Mouse (Mus musculus) spleen, adult 2 months (tissue): Measurements from ENCODE around the gene Tspan31. TPM values are rescaled to one million over a fixed set of nuclear protein-coding genes. Genes with fewer than 3 reads are reported as not detected.
A peak's percentile ranks its signal among the peaks of the same experiment; 100 is the strongest.

Experiments
- DNase-seq, 2 experiments: peaks; one replicate each; pipeline versions ENCODE4 v3.0.0 to v3.0.0-alpha.2; 2012 to 2021; ENCODE audit warnings: low spot score in 2 of 2, low read depth in 1 of 2
- H3K27ac ChIP-seq: fragments of 200-500 bp; 2 replicates; pipeline ENCODE4 v1.5.1; 2012; ENCODE audit warnings: low read length, inconsistent platforms; ENCODE audit not compliant: insufficient read depth
- H3K27me3 ChIP-seq: fragments of 200-500 bp; 2 replicates; pipeline ENCODE4 v1.6.1; 2012; ENCODE audit warnings: mild to moderate bottlenecking, moderate library complexity, low read length, inconsistent platforms; ENCODE audit not compliant: control insufficient read depth, insufficient read depth
- H3K36me3 ChIP-seq: fragments of 200-500 bp; 2 replicates; pipeline ENCODE4 v1.6.1; 2012; ENCODE audit warnings: mild to moderate bottlenecking, low read length, inconsistent platforms; ENCODE audit not compliant: control insufficient read depth, insufficient read depth
- H3K4me1 ChIP-seq: fragments of 200-500 bp; 2 replicates; pipeline ENCODE4 v1.6.1; 2011; ENCODE audit warnings: inconsistent platforms; ENCODE audit not compliant: control insufficient read depth, insufficient read depth, insufficient read length
- H3K4me3 ChIP-seq: fragments of 200-500 bp; 2 replicates; pipeline ENCODE4 v1.5.1; 2011; ENCODE audit warnings: mild to moderate bottlenecking, inconsistent platforms; ENCODE audit not compliant: insufficient read depth, insufficient read length; ENCODE audit errors: extremely low read depth
- CTCF ChIP-seq: fragments of 200-500 bp; IDR thresholded peaks from 2 replicates; pipeline ENCODE4 v1.5.1; 2011; ENCODE audit warnings: mild to moderate bottlenecking, inconsistent platforms; ENCODE audit not compliant: insufficient read depth, insufficient read length, insufficient replicate concordance; ENCODE audit errors: extremely low read depth
- POLR2A ChIP-seq: fragments of 200-500 bp; IDR thresholded peaks from 2 replicates; pipeline ENCODE4 v1.6.1; 2011; ENCODE audit warnings: low read depth, low read length, inconsistent platforms
- WGBS: fragments of 180-500 bp; shearing (Covaris S2); methylation state at CpG from one replicate; pipeline ENCODE4 v1.1.7; 2018; 5-methylcytosine and 5-hydroxymethylcytosine counted together
- polyA plus RNA-seq: library from polyadenylated mRNA; depleted of rRNA; stranded (reverse); fragments of >200 nt; gene quantifications from 2 replicates; pipeline ENCODE4 v1.2.3, GENCODE M21; 2012

The Tspan31 gene
- polyA plus RNA-seq, 1 experiment: 29.9 TPM

GRCm38 (mm10) chr10:127059174-127059967 is 10.7 kb downstream of the Tspan31 start:
- Histone ChIP-seq H3K27me3 (peaks cover 7% of the 10 kb centered on the region), H3K4me3 (peak overlapping the region; percentile 55), H3K4me1 (peaks cover 15% of the 10 kb centered on the region; the same call in 1 of the 2 replicates), H3K36me3 (no peaks in the 10 kb centered on the region), H3K27ac (no peak overlapping the region)
- TF ChIP-seq POLR2A: no peak
- no peak for TF ChIP-seq CTCF
- WGBS: under 1% methylated on average over 48 of the region's 92 CpGs
- DNase-seq: no peak

GRCm38 (mm10) chr10:127058708-127059107 is 11.4 kb downstream of the Tspan31 start:
- Histone ChIP-seq H3K4me1 (peaks cover 13% of the 10 kb centered on the region; the same call in 1 of the 2 replicates), H3K27ac (no peak overlapping the region), H3K27me3 (peaks cover 7% of the 10 kb centered on the region), H3K4me3 (0 out of 2 replicates have a peak overlapping the region, but pooled peaks have one; percentile 14), H3K36me3 (no peaks in the 10 kb centered on the region)
- DNase-seq: no peak
- 11% methylated on average over 8 of the region's 8 CpGs for WGBS
- TF ChIP-seq POLR2A (no peak), CTCF (no peak)

GRCm38 (mm10) chr10:127058161-127058560 is 11.9 kb downstream of the Tspan31 start:
- peak; percentile 43 to 77 for DNase-seq
- TF ChIP-seq CTCF (peak; percentile 99), POLR2A (no peak)
- Histone ChIP-seq H3K27me3 (peaks cover 7% of the 10 kb centered on the region), H3K4me1 (peaks cover 13% of the 10 kb centered on the region; the same call in 1 of the 2 replicates), H3K27ac (no peak overlapping the region), H3K4me3 (no peak overlapping the region), H3K36me3 (no peaks in the 10 kb centered on the region)
- 2% methylated on average over 9 of the region's 9 CpGs for WGBS

- TF ChIP-seq POLR2A (no peak), CTCF (no peak)
- peaks cover 7% of the 10 kb centered on the region for H3K27me3 ChIP-seq
- H3K27ac ChIP-seq: no peak overlapping the region
- no peak for DNase-seq
- H3K4me3 ChIP-seq: no peak overlapping the region
- H3K36me3 ChIP-seq: no peaks in the 10 kb centered on the region
- 91% methylated on average over 20 of the region's 20 CpGs for WGBS
- peaks cover 13% of the 10 kb centered on the region; the same call in 1 of the 2 replicates for H3K4me1 ChIP-seq
Observed at GRCm38 (mm10) chr10:127056490-127056889, 13.6 kb downstream of the Tspan31 start.

GRCm38 (mm10) chr10:127055406-127055805 is 14.7 kb downstream of the Tspan31 start:
- TF ChIP-seq POLR2A (no peak), CTCF (no peak)
- Histone ChIP-seq H3K27ac (no peak overlapping the region), H3K36me3 (no peaks in the 10 kb centered on the region), H3K4me1 (peaks cover 13% of the 10 kb centered on the region; the same call in 1 of the 2 replicates), H3K27me3 (peaks cover 7% of the 10 kb centered on the region), H3K4me3 (no peak overlapping the region)
- DNase-seq: no peak
- WGBS: 16% methylated on average over 8 of the region's 8 CpGs

GRCm38 (mm10) chr10:127054646-127055045 is 15.4 kb downstream of the Tspan31 start:
- no peak for DNase-seq
- peaks cover 13% of the 10 kb centered on the region; the same call in 1 of the 2 replicates for H3K4me1 ChIP-seq
- no peak overlapping the region for H3K4me3 ChIP-seq
- WGBS: 93% methylated on average over 4 of the region's 4 CpGs
- no peak overlapping the region for H3K27ac ChIP-seq
- H3K36me3 ChIP-seq: no peaks in the 10 kb centered on the region
- H3K27me3 ChIP-seq: peaks cover 3% of the 10 kb centered on the region
- TF ChIP-seq POLR2A: no peak
- TF ChIP-seq CTCF: no peak

GRCm38 (mm10) chr10:127050119-127050474 is 20.0 kb downstream of the Tspan31 start:
- Histone ChIP-seq H3K4me3 (no peak overlapping the region), H3K36me3 (no peaks in the 10 kb centered on the region), H3K27me3 (no peaks in the 10 kb centered on the region; the same call in 1 of the 2 replicates), H3K4me1 (peaks cover 5% of the 10 kb centered on the region; the same call in 1 of the 2 replicates), H3K27ac (no peak overlapping the region)
- TF ChIP-seq POLR2A (no peak), CTCF (no peak)
- no peak for DNase-seq
- 5% methylated on average over 10 of the region's 10 CpGs for WGBS
